Mouse (Mus musculus) mouse trophoblast stem cell (cell line): Measurements from ENCODE around the gene Foxd4.

Experiments used
- in situ Hi-C, 2 experiments: fragments of 300-500 bp; cut with MseI, MboI; formaldehyde crosslinking; loops; 2 replicates in 1 of 2; 3 replicates in 1 of 2; pipeline ENCODE4 v1.15.1; 2025

The Foxd4 gene

DNA sequence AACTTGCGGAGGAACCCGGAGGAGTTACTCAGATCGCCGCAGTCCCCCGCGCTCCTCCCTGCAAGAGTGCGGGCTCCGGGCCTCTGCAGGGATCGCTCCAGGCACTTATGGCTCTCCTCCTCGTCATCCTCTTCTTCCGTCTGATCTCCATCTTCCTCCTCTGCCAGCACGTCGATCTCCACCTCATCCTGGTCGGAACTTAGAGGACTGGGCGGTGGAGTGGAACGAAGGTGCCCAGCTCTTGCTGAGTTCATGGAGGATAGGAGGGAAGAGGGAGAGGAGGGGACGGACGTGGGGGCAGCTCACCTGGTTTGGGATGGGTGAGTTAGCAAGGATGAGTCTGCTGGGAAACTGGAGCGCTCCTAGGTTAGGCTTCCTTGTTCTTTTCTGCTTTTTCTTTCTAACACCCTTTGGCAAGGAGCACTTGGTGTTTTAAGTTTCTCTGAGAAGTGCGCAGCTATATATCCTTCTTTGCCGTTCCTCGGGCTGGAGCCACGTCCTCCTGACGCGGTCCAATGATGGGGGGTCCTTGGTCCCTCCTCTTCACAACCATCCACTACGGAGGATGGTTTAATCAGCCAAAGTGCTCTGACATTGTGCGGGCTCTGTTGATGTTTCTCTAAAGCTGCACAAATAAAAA lies at the start of gene Foxd4:
Foxd4 (minus strand) TSS at position 617 of the 640 bp plus-strand sequence.
- in situ Hi-C loops = no loop called here

DNA sequence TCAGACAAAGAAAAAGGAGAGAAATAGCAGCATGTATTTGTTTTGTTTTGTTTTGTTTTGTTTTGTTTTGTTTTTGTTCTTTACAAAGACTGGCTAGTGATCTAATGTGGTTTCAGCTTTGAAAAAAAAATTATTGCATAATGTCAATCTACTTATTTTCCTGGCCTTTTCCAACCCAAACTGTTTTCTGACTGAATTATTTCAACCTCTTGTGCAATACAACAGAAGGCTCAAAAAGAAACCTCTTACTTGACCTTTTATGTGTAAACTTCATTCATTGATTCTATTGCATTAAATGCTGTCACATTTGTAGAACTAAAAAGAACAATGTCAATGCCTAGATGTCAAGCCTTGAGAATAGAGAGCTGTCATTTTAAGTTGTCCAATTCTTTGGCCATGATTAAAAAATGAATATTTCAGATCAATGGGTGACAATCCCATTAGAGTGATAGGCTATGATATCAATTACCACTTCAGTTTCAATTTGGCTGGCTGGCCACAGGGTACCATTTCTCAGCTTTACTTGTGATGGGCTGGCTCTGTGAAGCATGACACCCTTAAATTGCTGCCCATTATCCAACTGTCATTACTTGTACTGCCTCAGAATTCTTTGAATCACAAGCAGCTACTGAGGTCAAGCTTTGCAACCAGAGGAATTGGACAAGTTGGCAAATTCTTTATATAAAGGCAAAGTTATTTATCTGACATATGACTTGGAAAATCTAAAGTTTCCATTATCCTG lies 44.7 kb upstream of the Foxd4 start:
- in situ Hi-C loops = no loop called here

DNA sequence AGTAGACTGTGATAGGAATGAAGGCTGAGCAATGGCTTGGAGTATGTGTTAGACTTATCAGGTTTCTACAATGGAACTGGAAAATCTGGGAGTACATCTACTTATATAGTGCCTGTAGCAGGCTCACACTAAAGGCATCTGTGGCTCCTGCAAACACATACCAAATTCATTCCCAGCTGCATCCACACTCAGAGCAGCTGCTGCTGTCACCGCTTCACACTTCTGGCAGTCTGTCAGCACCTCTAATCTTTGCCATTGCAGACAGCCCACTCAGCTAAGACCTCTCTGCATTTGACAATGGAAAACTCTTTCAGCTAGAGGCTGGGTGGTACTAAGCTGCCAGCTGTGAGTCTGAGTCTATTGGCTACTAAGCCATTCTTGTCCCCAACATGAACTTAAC lies 36.1 kb upstream of the Foxd4 start:
- in situ Hi-C loops = no loop called here

DNA sequence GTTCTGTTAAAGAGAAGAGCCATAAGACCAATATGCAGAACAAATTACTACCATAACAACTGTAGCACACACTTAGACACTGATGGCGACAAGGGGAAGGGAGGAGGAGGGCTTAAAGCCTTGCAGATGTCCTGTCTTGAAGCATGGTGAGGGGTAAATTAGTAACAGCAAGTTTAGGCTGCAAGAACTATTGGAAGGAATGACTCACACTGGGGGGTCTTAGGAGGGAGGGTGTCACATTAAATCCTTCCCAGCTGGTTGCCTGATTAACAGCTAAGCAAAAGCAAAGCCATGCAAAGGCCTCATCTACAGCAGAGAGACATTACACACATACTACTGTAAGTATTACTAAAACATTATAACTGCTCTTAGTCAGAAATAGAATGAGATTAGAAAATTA lies 28.0 kb upstream of the Foxd4 start:
- in situ Hi-C loops = no loop called here

DNA sequence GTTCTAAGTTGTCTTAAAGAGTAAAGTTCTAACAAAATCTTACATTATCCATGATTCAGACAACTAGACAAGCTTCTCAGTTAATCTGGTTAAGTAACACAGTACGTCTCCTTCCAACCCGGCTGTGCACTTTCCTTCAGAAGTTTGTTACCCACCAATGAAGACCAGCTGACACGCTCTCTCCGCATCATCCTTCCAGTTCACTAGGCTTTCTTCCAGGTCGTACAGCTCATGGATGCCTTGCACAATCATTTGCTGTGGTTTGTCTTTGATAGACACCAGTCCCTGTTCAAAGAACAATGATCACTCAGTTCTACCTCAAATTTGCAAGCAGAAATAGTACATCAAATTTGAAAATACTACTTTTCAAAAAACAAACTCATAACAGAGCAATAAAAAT lies 19.9 kb upstream of the Foxd4 start:
- in situ Hi-C loops = no loop called here

DNA sequence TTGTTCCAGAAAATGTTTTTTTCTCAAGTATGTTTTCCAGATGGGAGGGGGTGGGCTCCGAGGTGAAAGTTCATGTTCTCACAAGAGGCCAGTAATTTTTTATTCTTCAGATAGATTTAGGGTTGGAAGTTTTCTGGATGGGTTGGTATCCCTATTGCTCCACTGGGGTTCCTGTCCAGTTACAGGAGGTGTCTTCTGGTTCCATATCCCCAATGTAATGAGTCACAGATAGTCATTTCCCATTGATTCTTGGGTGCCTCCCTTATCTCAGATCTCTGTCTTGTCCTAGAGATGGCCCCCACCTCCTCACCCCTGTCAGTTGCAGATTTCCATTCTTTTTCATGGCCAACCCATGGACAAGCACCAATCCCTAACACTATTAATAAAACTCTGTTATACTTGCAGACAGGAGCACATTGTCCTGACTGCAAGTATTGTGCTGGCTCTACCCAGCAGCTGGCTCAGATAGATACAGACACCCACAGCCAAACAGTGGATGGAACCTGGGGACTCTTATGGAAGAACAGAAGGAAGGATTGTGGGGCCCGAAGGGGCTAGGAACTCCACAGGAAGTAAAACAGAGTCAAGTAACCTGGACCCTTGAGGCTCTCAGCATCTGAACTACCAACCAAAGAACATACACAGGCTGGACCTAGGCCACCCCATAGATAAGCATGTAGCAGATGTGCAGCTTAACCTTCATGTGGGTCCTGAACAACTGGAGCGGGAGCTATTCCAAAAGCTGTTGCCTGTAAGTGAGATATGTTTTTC lies 7.6 kb upstream of the Foxd4 start:
- in situ Hi-C loops = no loop called here

DNA sequence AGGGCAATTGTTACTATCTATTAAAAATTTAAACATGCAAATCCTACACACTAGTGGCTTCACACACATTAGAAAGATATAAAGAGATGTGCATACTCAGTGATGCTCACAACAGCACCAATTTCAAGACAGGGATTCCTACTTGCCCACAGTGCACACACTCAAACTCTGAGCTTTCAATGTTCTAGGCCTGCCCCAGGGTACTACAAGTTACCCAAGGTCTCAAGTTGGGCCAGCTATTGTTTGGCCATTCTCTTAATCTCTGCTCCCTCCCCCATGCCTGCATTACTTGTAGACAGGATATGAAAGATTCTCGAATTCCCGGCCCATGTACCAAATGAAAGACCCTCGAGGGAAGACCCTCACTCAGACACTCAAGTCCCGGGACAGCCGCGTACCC lies 6.7 kb upstream of the Foxd4 start:
- in situ Hi-C loops = no loop called here

DNA sequence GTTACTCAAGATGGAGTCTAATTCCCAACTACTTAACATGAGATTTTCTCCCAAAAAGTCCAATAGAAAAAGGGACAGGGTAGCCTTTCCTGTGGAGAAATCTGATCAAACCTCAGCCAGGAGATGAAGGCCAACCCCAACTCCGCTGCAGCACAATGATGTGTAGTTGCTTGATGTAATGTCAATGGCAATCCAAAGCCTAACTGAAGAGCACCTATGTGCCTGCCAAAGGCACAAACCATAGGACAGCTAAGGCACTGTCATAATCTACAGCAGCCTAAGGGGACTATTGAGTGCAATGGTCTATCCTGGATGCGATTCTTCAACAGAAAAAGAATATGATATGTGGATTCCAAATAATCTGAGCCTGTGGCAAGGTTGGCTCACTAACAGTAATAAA lies 1.8 kb upstream of the Foxd4 start:
- in situ Hi-C loops = no loop called here

DNA sequence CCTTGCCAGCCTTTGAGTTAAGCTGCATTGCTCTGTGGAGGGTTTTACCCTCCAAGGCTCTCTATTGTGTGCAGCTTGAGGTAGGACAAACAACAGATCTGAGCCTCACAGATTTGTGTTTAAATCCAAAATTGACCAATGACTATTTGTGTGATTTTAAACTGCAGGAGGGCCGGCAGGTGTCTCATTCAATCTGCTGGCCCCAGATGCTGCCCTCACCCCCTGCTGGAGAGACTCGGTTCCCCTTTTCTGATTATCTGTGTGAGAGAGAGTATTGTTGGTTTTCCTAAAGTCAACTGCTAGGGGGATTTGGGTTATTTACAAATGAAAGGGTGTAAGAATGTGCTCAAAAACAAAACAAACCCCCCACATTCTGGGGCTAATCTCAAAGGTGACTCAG lies 1.3 kb upstream of the Foxd4 start:
- in situ Hi-C loops = no loop called here

DNA sequence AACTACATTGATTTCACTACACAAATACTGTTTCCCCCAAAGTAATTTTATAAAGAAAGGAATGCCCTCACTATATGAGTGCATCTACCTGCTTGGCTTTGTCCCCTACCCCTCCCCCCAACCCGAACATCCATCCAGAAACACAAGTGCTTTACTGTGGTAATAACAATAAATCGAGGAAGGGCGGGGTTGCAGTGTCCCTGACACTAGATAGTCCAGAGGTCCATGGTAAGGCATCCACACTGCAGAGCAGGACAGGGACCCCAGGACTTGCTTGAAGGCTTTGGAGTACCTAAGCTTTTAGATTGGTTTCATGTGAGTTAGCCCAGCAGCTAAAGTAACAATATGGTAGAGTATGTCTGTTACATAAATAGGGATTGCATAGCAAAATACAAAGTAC lies 669 bp upstream of the Foxd4 start:
- in situ Hi-C loops = no loop called here

DNA sequence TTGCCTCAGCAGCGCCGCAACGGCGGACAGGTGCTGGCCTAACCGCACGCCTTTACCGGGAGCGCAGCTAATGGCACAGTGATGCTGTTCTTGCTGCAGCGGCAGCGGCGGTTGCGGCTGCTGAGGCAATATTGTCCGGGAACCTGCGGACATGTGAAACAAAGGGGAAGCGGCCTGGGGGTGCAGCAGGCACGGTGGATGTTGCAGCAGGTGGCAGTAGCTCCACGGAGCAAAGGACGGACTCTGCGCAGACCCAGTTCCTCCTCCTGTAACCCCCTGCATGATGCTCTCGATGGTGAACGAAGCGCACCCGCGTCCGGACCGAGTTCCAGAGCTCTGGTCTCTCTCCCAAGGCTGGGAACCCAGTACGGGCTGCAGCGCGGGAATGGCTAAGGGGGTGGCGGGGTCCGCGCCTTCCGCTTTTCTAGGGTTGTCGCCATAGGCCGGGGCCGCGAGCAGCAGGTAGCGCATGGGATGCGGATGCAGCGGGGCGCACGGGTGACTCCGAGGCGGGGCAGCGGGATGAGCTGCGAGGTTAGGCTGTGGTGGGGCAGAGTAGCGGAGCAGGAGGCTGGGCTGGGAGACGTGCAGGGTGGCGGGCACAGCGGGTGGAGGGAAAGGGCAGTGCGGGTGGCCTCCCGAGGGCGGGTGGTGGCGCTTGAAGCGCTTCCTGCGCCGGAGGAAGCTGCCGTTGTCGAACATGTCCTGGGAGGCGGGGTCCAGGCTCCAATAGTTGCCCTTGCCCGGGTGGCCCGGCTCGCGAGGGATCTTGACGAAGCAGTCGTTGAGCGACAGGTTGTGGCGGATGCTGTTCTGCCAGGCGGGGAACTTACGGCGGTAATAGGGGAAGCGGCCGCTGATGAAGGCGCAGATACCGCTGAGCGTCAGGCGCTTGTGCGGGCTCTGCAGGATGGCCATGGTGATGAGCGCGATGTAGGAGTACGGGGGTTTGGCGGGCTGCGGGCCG lies 1.1 kb downstream of the Foxd4 start:
- in situ Hi-C loops = no loop called here

DNA sequence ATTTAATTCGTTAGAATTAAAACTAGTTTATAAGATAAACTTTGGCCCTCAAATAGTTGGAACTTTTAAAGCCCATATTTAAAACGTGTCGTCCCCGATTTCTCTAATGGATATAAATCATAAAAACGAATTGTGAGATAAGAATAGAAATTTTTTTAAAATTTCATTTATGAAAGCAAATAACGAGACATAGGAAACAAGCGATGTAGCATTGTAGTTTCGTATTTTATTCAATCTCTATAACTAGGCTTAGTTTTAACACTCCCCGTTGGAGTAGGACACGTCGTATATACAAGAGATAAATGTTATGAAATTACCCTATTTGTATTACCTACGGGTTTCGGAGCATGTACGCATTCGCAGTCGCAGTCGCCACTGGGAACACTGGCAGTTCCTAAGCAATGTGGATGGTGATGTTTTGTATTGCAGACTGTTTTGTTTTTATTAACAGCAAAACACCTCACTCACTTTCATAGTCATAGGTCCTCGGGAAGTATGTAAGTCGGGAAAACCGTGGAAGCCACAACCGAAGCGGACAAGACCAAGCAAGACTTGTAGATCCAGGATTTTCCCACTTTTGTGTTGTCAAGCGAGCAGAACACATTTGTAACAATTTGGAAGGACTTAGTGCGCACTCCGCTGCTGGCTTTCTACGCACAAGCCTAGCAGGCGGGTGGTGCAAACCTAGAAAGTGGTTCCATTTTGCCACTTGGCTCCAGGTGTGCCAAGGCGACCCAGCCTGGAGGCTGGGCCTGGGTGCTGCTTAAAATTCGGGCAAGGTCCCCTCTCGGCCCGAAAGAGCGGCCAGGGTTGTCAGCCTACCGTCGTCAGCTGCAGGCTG lies 2.0 kb downstream of the Foxd4 start:
- in situ Hi-C loops = no loop called here

DNA sequence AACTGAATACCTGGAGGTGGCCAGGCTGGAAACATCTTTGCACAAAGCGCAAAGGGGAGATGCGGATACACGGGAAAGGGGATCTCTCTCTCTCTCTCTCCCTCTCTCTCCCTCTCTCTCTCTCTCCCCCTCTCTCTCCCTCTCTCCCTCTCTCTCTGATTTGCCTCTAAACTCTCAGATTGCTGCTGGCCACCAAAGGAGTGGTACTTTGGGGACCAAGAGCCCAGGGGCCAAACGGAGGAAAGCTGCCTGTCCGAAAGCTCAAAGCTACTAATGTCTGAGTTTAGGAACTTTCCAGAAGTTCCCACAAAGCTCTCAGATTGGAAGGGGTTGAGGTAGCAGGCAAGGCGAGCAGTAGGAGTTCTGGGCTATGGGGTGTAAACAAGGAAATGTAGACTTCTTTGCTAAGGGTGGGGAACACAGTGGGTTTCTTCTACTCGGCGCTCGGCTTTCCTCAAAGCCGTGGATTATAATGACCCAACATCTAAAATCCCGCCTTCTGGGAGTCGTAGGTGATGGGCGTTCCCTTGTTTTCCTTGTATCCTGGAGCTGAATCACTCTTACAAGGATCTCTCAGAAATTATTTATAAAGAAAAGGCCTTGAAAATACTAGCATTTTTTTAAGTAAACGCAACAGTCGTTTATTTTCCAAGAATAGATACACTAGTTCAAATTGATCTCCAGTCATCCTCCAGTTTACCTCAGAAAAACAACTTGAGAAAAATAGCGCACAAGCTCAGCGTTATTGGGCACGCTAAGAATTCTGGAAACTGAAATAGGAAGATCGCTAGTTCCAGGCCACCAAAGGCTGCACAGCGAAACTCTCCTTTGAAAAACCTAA lies 2.9 kb downstream of the Foxd4 start:
- in situ Hi-C loops = no loop called here

DNA sequence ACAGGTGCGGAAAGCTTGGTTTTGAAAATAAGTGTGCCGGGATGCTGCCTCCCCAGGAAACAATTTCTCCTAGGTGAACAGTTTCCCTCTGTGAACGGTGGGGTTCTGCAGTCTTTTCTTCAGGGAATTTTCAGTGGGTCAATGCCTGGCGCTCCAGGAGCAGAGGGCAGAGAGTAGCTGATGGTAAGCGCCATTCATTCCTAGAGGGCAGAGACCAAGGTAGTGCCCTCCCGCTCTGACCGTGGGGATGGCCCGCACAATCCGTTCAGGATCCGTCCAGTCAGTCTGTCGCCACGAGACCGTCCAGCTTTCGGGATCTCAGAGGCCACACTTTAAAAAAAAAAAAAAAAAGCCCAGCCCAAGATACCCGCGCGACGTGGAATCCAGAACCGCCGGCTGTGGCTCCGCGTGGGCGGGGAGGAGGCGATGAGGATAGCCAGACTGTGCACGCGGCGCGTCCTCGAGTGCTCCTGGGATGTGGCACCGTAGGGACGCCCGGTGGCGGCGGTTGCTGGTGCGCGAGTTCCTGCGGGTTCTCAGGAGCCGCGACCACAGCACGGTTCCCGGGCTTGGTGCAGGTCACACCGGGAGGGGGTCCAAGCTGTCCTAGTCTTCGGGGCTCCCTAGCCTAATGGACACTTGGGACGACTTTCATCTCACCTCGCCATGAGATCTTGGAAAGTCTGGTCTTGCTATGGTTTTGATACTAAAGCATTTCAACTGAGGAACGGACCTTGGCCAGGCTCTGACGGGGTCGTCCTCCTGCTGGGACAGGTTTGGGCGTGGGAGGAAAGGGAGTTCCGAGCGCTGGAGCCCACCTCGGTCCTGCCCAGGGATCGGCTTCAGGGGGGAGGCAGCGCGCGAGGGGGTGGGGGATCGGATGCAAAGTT lies 3.7 kb downstream of the Foxd4 start:
- in situ Hi-C loops = no loop called here

DNA sequence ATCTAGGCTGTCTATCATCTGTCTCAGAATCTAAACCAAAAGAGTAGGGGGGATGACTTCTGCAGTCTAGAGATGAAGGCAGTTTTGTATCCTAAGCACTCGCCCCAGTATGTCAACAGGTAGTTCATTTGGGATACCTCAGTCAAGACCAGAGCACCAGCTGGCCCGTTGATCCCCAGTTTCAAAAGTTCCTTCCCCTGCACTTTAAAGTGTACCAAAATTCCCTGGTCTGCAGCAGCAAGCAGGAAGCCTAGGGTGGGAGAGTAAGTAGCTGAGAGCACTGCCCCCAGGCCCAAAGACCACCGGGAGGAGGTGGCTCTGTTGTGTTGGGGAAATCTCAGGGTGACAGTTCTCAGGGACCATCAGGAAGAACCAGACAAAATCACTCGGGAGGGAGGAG lies 4.5 kb downstream of the Foxd4 start:
- in situ Hi-C loops = no loop called here

DNA sequence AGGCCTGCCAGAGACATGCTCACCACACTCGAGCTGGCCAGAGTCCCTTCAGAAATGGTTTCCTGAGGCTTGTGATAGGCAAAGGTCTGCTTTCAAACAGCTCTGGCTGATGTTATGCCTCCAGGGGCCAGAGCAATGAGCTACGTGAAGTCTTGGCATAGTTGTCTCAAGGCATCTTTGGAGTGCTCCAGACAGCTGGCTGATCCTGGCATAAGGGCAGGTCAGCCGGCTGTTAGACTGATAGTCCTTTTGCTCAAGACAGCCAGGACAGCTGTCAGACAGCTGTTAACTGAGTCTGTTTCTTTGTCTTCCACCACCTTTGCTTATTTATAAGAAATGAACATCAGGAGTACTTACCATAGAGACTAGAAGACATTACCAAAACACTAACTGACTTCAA lies 14.1 kb downstream of the Foxd4 start:
- in situ Hi-C loops = loop anchor here in 1 of 2 experiments (10.0 kb wide), 2 partner anchors 262 to 582 kb away; no protein-coding TSS in a partner anchor

DNA sequence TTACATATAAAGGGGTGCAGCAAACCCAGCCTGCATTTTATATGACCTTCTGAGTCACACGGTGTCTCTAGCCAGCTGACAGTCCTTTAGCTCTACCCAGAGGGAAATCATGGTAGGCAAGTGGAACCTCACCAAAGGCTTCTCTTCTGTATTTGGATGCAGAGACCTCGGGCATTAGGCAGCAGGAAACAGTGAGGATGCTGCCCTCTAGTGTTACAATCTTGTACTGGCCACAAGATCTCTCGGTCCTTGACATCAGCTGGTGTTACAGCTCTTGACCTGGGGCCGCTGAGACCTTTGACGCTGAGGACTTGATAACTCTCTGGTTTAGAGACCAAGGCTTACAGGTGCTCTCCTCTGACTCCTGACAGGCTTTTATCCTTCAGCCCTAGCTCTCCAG lies 15.5 kb downstream of the Foxd4 start:
- in situ Hi-C loops = loop anchor here in 1 of 2 experiments (10.0 kb wide), 2 partner anchors 261 to 581 kb away; no protein-coding TSS in a partner anchor

DNA sequence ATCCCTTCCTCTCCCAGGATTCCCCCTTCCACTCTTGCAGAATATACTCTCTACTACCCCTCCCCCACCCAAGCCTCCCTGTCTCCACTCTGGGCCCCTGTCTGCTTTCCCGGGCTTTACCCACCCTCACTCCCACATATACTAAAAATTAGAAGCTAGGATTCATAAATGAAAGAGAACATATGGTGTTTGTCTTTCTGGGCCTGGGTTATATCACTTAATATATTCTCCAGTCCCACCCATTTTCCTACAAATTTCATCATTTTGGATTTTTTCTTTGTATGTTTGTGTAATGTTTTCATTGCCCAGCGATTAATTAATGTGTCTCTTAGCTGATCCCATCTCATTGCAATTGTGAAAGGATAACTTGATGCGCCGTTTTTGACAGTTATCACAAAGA lies 19.8 kb downstream of the Foxd4 start:
- in situ Hi-C loops = loop anchor here in 1 of 2 experiments (10.0 kb wide), 2 partner anchors 256 to 576 kb away; no protein-coding TSS in a partner anchor
